Mouse (Mus musculus) testis, adult 2 months (tissue): Measurements from ENCODE around the gene Tgfbr2. TPM values are rescaled to one million over a fixed set of nuclear protein-coding genes. Genes with fewer than 3 reads are reported as not detected.

Experiments used
- H3K27ac ChIP-seq: fragments of 200-500 bp; 2 replicates; pipeline ENCODE4 v1.5.1; 2012; ENCODE audit warnings: low read depth, low read length; ENCODE audit not compliant: control insufficient read depth, insufficient read depth
- H3K27me3 ChIP-seq: fragments of 200-500 bp; 2 replicates; pipeline ENCODE4 v1.6.1; 2012; ENCODE audit warnings: mild to moderate bottlenecking, low read length, moderate library complexity; ENCODE audit not compliant: control insufficient read depth, insufficient read depth
- H3K36me3 ChIP-seq: fragments of 200-500 bp; 2 replicates; pipeline ENCODE4 v1.6.1; 2012; ENCODE audit warnings: mild to moderate bottlenecking, low read length; ENCODE audit not compliant: control insufficient read depth, insufficient read depth
- H3K4me1 ChIP-seq: fragments of 200-500 bp; 2 replicates; pipeline ENCODE4 v1.6.1; 2012; ENCODE audit warnings: low read length; ENCODE audit not compliant: control insufficient read depth, insufficient read depth
- H3K4me3 ChIP-seq: fragments of 200-500 bp; 2 replicates; pipeline ENCODE4 v1.5.1; 2012; ENCODE audit warnings: low read depth, mild to moderate bottlenecking, low read length, moderate library complexity, mixed read lengths; ENCODE audit not compliant: control insufficient read depth
- CTCF ChIP-seq: fragments of 200-500 bp; IDR thresholded peaks from 2 replicates; pipeline ENCODE4 v1.5.1; 2012; ENCODE audit warnings: low read depth, mild to moderate bottlenecking, inconsistent platforms, low read length, moderate library complexity; ENCODE audit not compliant: control insufficient read depth, insufficient read depth, insufficient replicate concordance
- POLR2A ChIP-seq: fragments of 200-500 bp; IDR thresholded peaks from 2 replicates; pipeline ENCODE4 v1.6.1; 2012; ENCODE audit warnings: low read depth, mild to moderate bottlenecking, inconsistent platforms, low read length, moderate library complexity; ENCODE audit not compliant: control insufficient read depth
- polyA plus RNA-seq: library from polyadenylated mRNA; depleted of rRNA; stranded (reverse); fragments of >200 nt; gene quantifications from 2 replicates; pipeline ENCODE4 v1.2.3, GENCODE M21; 2012

Gene Tgfbr2
- polyA plus RNA-seq, 1 experiment = 1.5 TPM

- H3K4me3 ChIP-seq = no peak overlapping the region
- no peaks in the 10 kb centered on the region for H3K4me1 ChIP-seq
- no peak for TF ChIP-seq POLR2A
- TF ChIP-seq CTCF = no peak
- H3K27ac ChIP-seq = no peak overlapping the region
- no peaks in the 10 kb centered on the region for H3K36me3 ChIP-seq
- no peaks in the 10 kb centered on the region for H3K27me3 ChIP-seq
Observed at GRCm38 (mm10) chr9:116118332-116118872, 56.8 kb downstream of the Tgfbr2 start.

- no peak overlapping the region for H3K27ac ChIP-seq
- H3K4me3 ChIP-seq = no peak overlapping the region
- no peaks in the 10 kb centered on the region for H3K27me3 ChIP-seq
- H3K36me3 ChIP-seq = no peaks in the 10 kb centered on the region
- no peaks in the 10 kb centered on the region for H3K4me1 ChIP-seq
- TF ChIP-seq CTCF (no peak), POLR2A (no peak)
Observed at GRCm38 (mm10) chr9:116115875-116116274, 59.3 kb downstream of the Tgfbr2 start.

GRCm38 (mm10) chr9:116114339-116114738 is 60.8 kb downstream of the Tgfbr2 start:
- H3K27ac ChIP-seq = no peak overlapping the region
- H3K27me3 ChIP-seq = no peaks in the 10 kb centered on the region
- H3K4me3 ChIP-seq = no peak overlapping the region
- H3K36me3 ChIP-seq = no peaks in the 10 kb centered on the region
- no peaks in the 10 kb centered on the region for H3K4me1 ChIP-seq
- TF ChIP-seq CTCF (no peak), POLR2A (no peak)

- H3K27me3 ChIP-seq = no peaks in the 10 kb centered on the region
- H3K4me3 ChIP-seq = no peak overlapping the region
- no peaks in the 10 kb centered on the region for H3K36me3 ChIP-seq
- H3K27ac ChIP-seq = no peak overlapping the region
- H3K4me1 ChIP-seq = no peaks in the 10 kb centered on the region
- no peak for TF ChIP-seq CTCF
- no peak for TF ChIP-seq POLR2A
Observed at GRCm38 (mm10) chr9:116111149-116111970, 63.8 kb downstream of the Tgfbr2 start.

GRCm38 (mm10) chr9:116108729-116109128 is 66.4 kb downstream of the Tgfbr2 start:
- Histone ChIP-seq H3K4me3 (no peak overlapping the region), H3K4me1 (peaks cover 3% of the 10 kb centered on the region; the same call in 1 of the 2 replicates), H3K27me3 (no peaks in the 10 kb centered on the region), H3K27ac (no peak overlapping the region), H3K36me3 (no peaks in the 10 kb centered on the region)
- TF ChIP-seq CTCF (no peak), POLR2A (no peak)

GRCm38 (mm10) chr9:116104770-116105169 is 70.4 kb downstream of the Tgfbr2 start:
- Histone ChIP-seq H3K4me1 (peaks cover 3% of the 10 kb centered on the region; the same call in 1 of the 2 replicates), H3K4me3 (peak overlapping the region; percentile 33), H3K27ac (no peak overlapping the region), H3K36me3 (no peaks in the 10 kb centered on the region), H3K27me3 (no peaks in the 10 kb centered on the region)
- TF ChIP-seq CTCF = no peak
- no peak for TF ChIP-seq POLR2A

GRCm38 (mm10) chr9:116101842-116102241 is 73.3 kb downstream of the Tgfbr2 start:
- no peak for TF ChIP-seq CTCF
- TF ChIP-seq POLR2A = no peak
- Histone ChIP-seq H3K4me1 (peaks cover 3% of the 10 kb centered on the region; the same call in 1 of the 2 replicates), H3K4me3 (no peak overlapping the region), H3K27me3 (no peaks in the 10 kb centered on the region), H3K27ac (no peak overlapping the region), H3K36me3 (no peaks in the 10 kb centered on the region)

GRCm38 (mm10) chr9:116100015-116100414 is 75.1 kb downstream of the Tgfbr2 start:
- H3K27ac ChIP-seq = no peak overlapping the region
- TF ChIP-seq POLR2A (no peak), CTCF (no peak)
- H3K27me3 ChIP-seq = no peaks in the 10 kb centered on the region
- H3K4me1 ChIP-seq = peaks cover 3% of the 10 kb centered on the region; the same call in 1 of the 2 replicates
- no peaks in the 10 kb centered on the region for H3K36me3 ChIP-seq
- no peak overlapping the region for H3K4me3 ChIP-seq
